Comparison of ENCODE assay signal across 24 mouse cellular contexts in the genomic region with DNA sequence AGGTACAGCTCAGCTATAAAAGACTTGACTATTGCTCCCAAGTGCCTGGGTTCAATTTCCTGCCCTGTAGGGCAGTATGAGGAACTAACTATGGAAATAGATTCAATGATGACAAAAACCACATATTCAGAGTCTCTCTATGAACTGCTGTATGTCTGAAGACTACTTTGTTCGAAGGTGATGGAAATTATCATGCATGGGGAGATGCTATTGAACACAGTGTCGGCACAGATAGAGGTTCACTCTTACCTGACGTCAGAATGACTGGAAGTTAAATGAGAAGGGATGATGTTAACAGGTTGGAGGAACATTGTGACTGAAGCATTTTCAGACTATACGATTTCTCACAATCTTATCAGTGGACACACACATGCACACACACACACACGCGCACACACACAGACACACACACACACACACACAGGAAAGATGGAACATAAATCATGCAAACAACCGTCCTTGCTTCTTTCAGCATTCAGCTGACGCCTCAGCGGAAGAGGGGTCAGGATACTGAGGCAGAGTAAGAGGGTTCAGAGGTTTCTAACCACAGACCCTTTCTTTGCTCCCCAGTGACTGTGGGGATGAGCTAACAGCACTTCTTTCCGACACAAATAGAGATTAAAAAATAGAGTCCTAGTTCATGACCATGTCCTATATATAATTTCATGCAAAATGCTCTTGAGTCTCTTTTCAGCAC.
DNase-seq lines count a peak whose midpoint lies in the region; ATAC-seq and TF ChIP-seq lines count a peak whose summit lies in the region.
"Had no signal": no experiment of that assay in that cellular context is flagged by ENCODE, and none has a peak within 500 bp of the region (broad histone marks: within the 10 kb centered on the region; RNA-seq: fewer than 3 reads in every experiment).

No protein-coding gene starts in this region.

- H3K4me3 ChIP-seq in CH12.LX (replicated peaks in 1 of 3; ENCODE audit: low read depth in 2 of 3, low read length in 2 of 3, poor library complexity in 1 of 3): no peak overlapping the region
- H3K4me3 ChIP-seq in hindbrain, embryonic 11.5 days (ENCODE audit: low read depth, low read length): no peak overlapping the region
- H3K4me3 ChIP-seq: embryonic facial prominence, embryonic 15.5 days; heart, embryonic 13.5 days; hindbrain, embryonic 15.5 days; left cerebral cortex, adult 2 months; limb, embryonic 10.5 days; neural tube, embryonic 13.5 days had no signal

- dilution Hi-C loops in CH12.LX (cut with MboI; ENCODE audit: extremely low pct_ligation_motif_present, extremely low pct_unique_long_range_greater_than_20kb, low sequenced_read_pairs): no loop called here

- TF ChIP-seq RAD21 in CH12.LX (IDR thresholded peaks at IDR 0.05; ENCODE audit: low read depth, low read length): no peak

- peaks cover 4 to 8% of the 10 kb centered on the region in 2 experiments; a peak in 3 of 4 replicates for H3K4me1 ChIP-seq in CH12.LX (ENCODE audit: control insufficient read depth in 1 of 2, insufficient read depth in 2 of 2)
- no peaks in the 10 kb centered on the region for H3K4me1 ChIP-seq in hindbrain, embryonic 11.5 days (replicated peaks; ENCODE audit: control insufficient read depth, insufficient read depth, low read length)
- H3K4me1 ChIP-seq: embryonic facial prominence, embryonic 15.5 days; heart, embryonic 13.5 days; hindbrain, embryonic 15.5 days; limb, embryonic 10.5 days; neural tube, embryonic 13.5 days had no signal

- in situ Hi-C loops in CH12.LX (cut with MboI; ENCODE audit: low pct_ligation_motif_present, low pct_unique_long_range_greater_than_20kb, low sequenced_read_pairs): no loop called here

- no peaks in the 10 kb centered on the region for H3K79me2 ChIP-seq in CH12.LX (replicated peaks; ENCODE audit: control insufficient read depth, extremely low read depth, insufficient read depth, poor library complexity, severe bottlenecking)

- ATAC-seq in neutrophil, adult 5-6 weeks (ENCODE audit: extremely low read depth, insufficient number of reproducible peaks, low FRiP score, poor library complexity, severe bottlenecking): 0 out of 2 replicates have a peak, but pooled peaks have one; percentile 36
- ATAC-seq in hindbrain, embryonic 11.5 days (ENCODE audit: low FRiP score): no peak
- ATAC-seq: Patski had no signal

- TF ChIP-seq POLR2A in CH12.LX (IDR thresholded peaks at IDR 0.05; ENCODE audit: low read depth, low read length): no peak

- TF ChIP-seq EP300 in CH12.LX (IDR thresholded peaks at IDR 0.05; ENCODE audit: low read length): no peak

- peak overlapping the region; percentile 9; the same call in 1 of the 2 replicates for H3K4me2 ChIP-seq in CH12.LX (ENCODE audit: insufficient read depth, low read depth, poor library complexity, severe bottlenecking)
- no peak overlapping the region for H3K4me2 ChIP-seq in hindbrain, embryonic 11.5 days (replicated peaks; ENCODE audit: low read depth, low read length)
- H3K4me2 ChIP-seq: embryonic facial prominence, embryonic 15.5 days; heart, embryonic 13.5 days; hindbrain, embryonic 15.5 days; midbrain, embryonic 11.5 days; neural tube, embryonic 13.5 days had no signal

- no peak overlapping the region for H3K9ac ChIP-seq in CH12.LX (ENCODE audit: insufficient read depth, low read depth)
- H3K9ac ChIP-seq in hindbrain, embryonic 11.5 days (ENCODE audit: low read depth, low read length): no peak overlapping the region
- H3K9ac ChIP-seq: embryonic facial prominence, embryonic 15.5 days; heart, embryonic 13.5 days; hindbrain, embryonic 15.5 days; neural tube, embryonic 13.5 days had no signal

- H3K36me3 ChIP-seq in CH12.LX (replicated peaks in 1 of 2; ENCODE audit: control insufficient read depth in 1 of 2, insufficient read depth in 1 of 2, low read length in 1 of 2): no peaks in the 10 kb centered on the region
- no peaks in the 10 kb centered on the region for H3K36me3 ChIP-seq in hindbrain, embryonic 11.5 days (ENCODE audit: control insufficient read depth, insufficient read depth, low read length)
- H3K36me3 ChIP-seq: embryonic facial prominence, embryonic 15.5 days; heart, embryonic 13.5 days; hindbrain, embryonic 15.5 days; limb, embryonic 10.5 days; neural tube, embryonic 13.5 days had no signal

- no peaks in the 10 kb centered on the region for H3K27me3 ChIP-seq in CH12.LX (replicated peaks)
- H3K27me3 ChIP-seq in hindbrain, embryonic 11.5 days (ENCODE audit: control insufficient read depth, insufficient read depth, low read length): no peaks in the 10 kb centered on the region
- H3K27me3 ChIP-seq: embryonic facial prominence, embryonic 15.5 days; heart, embryonic 13.5 days; hindbrain, embryonic 15.5 days; neural tube, embryonic 13.5 days; Patski had no signal

- WGBS in hindbrain, embryonic 11.5 days: 88% methylated on average over 10 of the region's 10 CpGs

- H3K27ac ChIP-seq in CH12.LX (ENCODE audit: insufficient read depth, low read depth): no peak overlapping the region
- H3K27ac ChIP-seq in hindbrain, embryonic 11.5 days (ENCODE audit: low read depth, low read length): no peak overlapping the region
- H3K27ac ChIP-seq: embryonic facial prominence, embryonic 15.5 days; heart, embryonic 13.5 days; hindbrain, embryonic 15.5 days; left cerebral cortex, adult 2 months; limb, embryonic 10.5 days; neural tube, embryonic 13.5 days; stomach, postnatal 0 days had no signal

- peak; percentile 13 for DNase-seq in CD4-positive helper T cell, adult 2 months (ENCODE audit: low read depth, low spot score)
- peak; percentile 6 for DNase-seq in CH12.LX (ENCODE audit: extremely low read depth)
- peak; percentile 4 for DNase-seq in induced T-regulatory cell, adult 2 months (ENCODE audit: low read depth)
- no peak for DNase-seq in right cerebral cortex, adult 18-20 months
- no peak for DNase-seq in hindbrain, embryonic 11.5 days (ENCODE audit: low spot score)
- DNase-seq in left cerebral cortex, adult 11 months (ENCODE audit: low spot score): no peak
- DNase-seq: adrenal gland, postnatal 25 days; cerebellum, adult 11-12 months; cerebellum, postnatal 25 days; heart, adult 18-20 months; kidney, adult 2 months; kidney, postnatal 14 days; lung, adult 2 months; right cerebral cortex, postnatal 25 days had no signal

- no peaks in the 10 kb centered on the region for H3K9me3 ChIP-seq in CH12.LX (replicated peaks; ENCODE audit: low read length)
- H3K9me3 ChIP-seq in hindbrain, embryonic 11.5 days (ENCODE audit: control insufficient read depth, low read length): no peaks in the 10 kb centered on the region
- H3K9me3 ChIP-seq: embryonic facial prominence, embryonic 15.5 days; heart, embryonic 13.5 days; hindbrain, embryonic 15.5 days; limb, embryonic 10.5 days; neural tube, embryonic 13.5 days had no signal

- no peak for TF ChIP-seq CTCF in CH12.LX (conservative IDR thresholded peaks at IDR 0.05 in 1 of 2, IDR thresholded peaks at IDR 0.05 in 1 of 2; ENCODE audit: low read depth in 2 of 2, low read length in 2 of 2)

TF ChIP-seq in CH12.LX, 34 proteins besides CTCF, POLR2A, EP300 and RAD21:
- TF ChIP-seq ZMIZ1 (IDR thresholded peaks at IDR 0.05; ENCODE audit: low read depth, low read length) (no peak), KAT2A (IDR thresholded peaks at IDR 0.05; ENCODE audit: insufficient replicate concordance, low read length) (no peak), USF2 (conservative IDR thresholded peaks at IDR 0.05; ENCODE audit: low read depth, low read length) (no peak), USF1 (IDR thresholded peaks at IDR 0.05; ENCODE audit: low read depth, low read length) (no peak)
TF ChIP-seq in CH12.LX: peak in this region for 0.

Comparison
In these comparisons a context has a peak if more than half of its experiments do, and no peak if none do; other contexts are left out.
1. DNase-seq: peak in CD4-positive helper T cell, adult 2 months (single experiment), CH12.LX (single experiment) and induced T-regulatory cell, adult 2 months (single experiment); none in right cerebral cortex, adult 18-20 months (single experiment), hindbrain, embryonic 11.5 days (single experiment) and left cerebral cortex, adult 11 months (single experiment).